In genomic region chr5:147976001-147976400, GRCm38 (mm10) we compare ENCODE assay signal across 20 mouse cellular contexts.
"Had no signal": no experiment of that assay in that cellular context is flagged by ENCODE, and none has a peak within 500 bp of the region (broad histone marks: within the 10 kb centered on the region; RNA-seq: fewer than 3 reads in every experiment).

No protein-coding gene starts in this region.

- H3K27ac ChIP-seq: macrophage; midbrain, embryonic 13.5 days; midbrain, embryonic 15.5 days; neural tube, embryonic 13.5 days; neural tube, embryonic 15.5 days had no signal

- H3K9ac ChIP-seq: liver, postnatal 0 days; lung, embryonic 14.5 days; midbrain, embryonic 13.5 days; midbrain, embryonic 15.5 days; neural tube, embryonic 13.5 days; neural tube, embryonic 15.5 days had no signal

- H3K27me3 ChIP-seq: megakaryocyte, embryonic 14.5 days; midbrain, embryonic 13.5 days; midbrain, embryonic 15.5 days; neural tube, embryonic 13.5 days; neural tube, embryonic 15.5 days had no signal

- H3K36me3 ChIP-seq: midbrain, embryonic 13.5 days; midbrain, embryonic 15.5 days; neural tube, embryonic 13.5 days; neural tube, embryonic 15.5 days had no signal

- ATAC-seq: liver, postnatal 0 days; midbrain, embryonic 13.5 days; midbrain, embryonic 15.5 days had no signal

- H3K4me2 ChIP-seq: lung, embryonic 14.5 days; midbrain, embryonic 11.5 days; midbrain, embryonic 13.5 days; midbrain, embryonic 15.5 days; neural tube, embryonic 13.5 days; neural tube, embryonic 15.5 days had no signal

- H3K4me3 ChIP-seq: megakaryocyte, embryonic 14.5 days; midbrain, embryonic 13.5 days; midbrain, embryonic 15.5 days; myocyte; neural tube, embryonic 13.5 days; neural tube, embryonic 15.5 days had no signal

- DNase-seq: liver, postnatal 0 days; lung, embryonic 14.5 days; lung, postnatal 10 days; lung, postnatal 36 days; retina, postnatal 1 day; right cerebral cortex, adult 18-20 months; right cerebral cortex, postnatal 25 days; right cerebral cortex, postnatal 4 days; spleen, adult 18-20 months; thymus, adult 18-20 months; thymus, postnatal 14 days; thymus, postnatal 36 days had no signal

- H3K9me3 ChIP-seq: midbrain, embryonic 13.5 days; midbrain, embryonic 15.5 days; neural tube, embryonic 13.5 days; neural tube, embryonic 15.5 days had no signal

- H3K4me1 ChIP-seq: megakaryocyte, embryonic 14.5 days; midbrain, embryonic 13.5 days; midbrain, embryonic 15.5 days; neural tube, embryonic 13.5 days had no signal
